Mouse (Mus musculus): ENCODE results near the gene Acot3.
"Not testable (repeated sequence)": the region's sequence is repeated elsewhere in the genome, so short reads cannot be mapped to it uniquely, and the experiment has no call there.

The Acot3 gene

GRCm38 (mm10) chr12:84051937-84052474 is at the start of gene Acot3:
Gene Acot3 (plus strand): TSS chr12:84052144.
- no peak for DNase-seq

GRCm38 (mm10) chr12:84003866-84004265 is 48.1 kb upstream of the Acot3 start:
- no peak for DNase-seq

- no peak for DNase-seq
Observed at GRCm38 (mm10) chr12:84008251-84008650, 43.7 kb upstream of the Acot3 start.

- no peak for DNase-seq
Observed at GRCm38 (mm10) chr12:84008729-84009128, 43.2 kb upstream of the Acot3 start.

GRCm38 (mm10) chr12:84009171-84009965 is 42.6 kb upstream of the Acot3 start, which contains the start of gene Acot1:
Gene Acot1 (plus strand): TSS chr12:84009490.
- DNase-seq = peak; percentile 47 to 55

GRCm38 (mm10) chr12:84010201-84010600 is 41.7 kb upstream of the Acot3 start:
- no peak for DNase-seq

- peak; percentile 73 to 83 for DNase-seq
Observed at GRCm38 (mm10) chr12:84011251-84012040, 40.5 kb upstream of the Acot3 start.

- no peak for DNase-seq
Observed at GRCm38 (mm10) chr12:84013130-84013529, 38.8 kb upstream of the Acot3 start.

- no peak for DNase-seq
Observed at GRCm38 (mm10) chr12:84013701-84014100, 38.2 kb upstream of the Acot3 start.

- not testable (repeated sequence) for DNase-seq
Observed at GRCm38 (mm10) chr12:84020528-84020927, 31.4 kb upstream of the Acot3 start.

GRCm38 (mm10) chr12:84022266-84022665 is 29.7 kb upstream of the Acot3 start:
- DNase-seq = not testable (repeated sequence)

- DNase-seq = no peak
Observed at GRCm38 (mm10) chr12:84023052-84023745, 28.7 kb upstream of the Acot3 start.

- DNase-seq = no peak
Observed at GRCm38 (mm10) chr12:84025888-84026287, 26.1 kb upstream of the Acot3 start.

GRCm38 (mm10) chr12:84028328-84028727 is 23.6 kb upstream of the Acot3 start:
- DNase-seq = not testable (repeated sequence)

GRCm38 (mm10) chr12:84029043-84029442 is 22.9 kb upstream of the Acot3 start:
- DNase-seq = not testable (repeated sequence)

GRCm38 (mm10) chr12:84030659-84031332 is 21.1 kb upstream of the Acot3 start:
- DNase-seq = peak; percentile 82 to 83

- no peak for DNase-seq
Observed at GRCm38 (mm10) chr12:84032854-84033253, 19.1 kb upstream of the Acot3 start.

GRCm38 (mm10) chr12:84033302-84033701 is 18.6 kb upstream of the Acot3 start:
- DNase-seq = not testable (repeated sequence)

GRCm38 (mm10) chr12:84034108-84034507 is 17.8 kb upstream of the Acot3 start:
- no peak for DNase-seq

GRCm38 (mm10) chr12:84038241-84038640 is 13.7 kb upstream of the Acot3 start, which contains the start of gene Acot4:
Gene Acot4 (plus strand): TSS chr12:84038379.
- DNase-seq = peak in 1 of 2 experiments; percentile 17

- peak; percentile 33 to 60 for DNase-seq
Observed at GRCm38 (mm10) chr12:84038691-84039111, 13.2 kb upstream of the Acot3 start, which contains the start of gene Gm49366. Gene Gm49366 (plus strand): TSS chr12:84038935.

GRCm38 (mm10) chr12:84042248-84042647 is 9.7 kb upstream of the Acot3 start:
- DNase-seq = no peak
